Mouse (Mus musculus) heart, postnatal 14 days (tissue): Measurements from ENCODE around the gene Relt. TPM values are rescaled to one million over a fixed set of nuclear protein-coding genes. Genes with fewer than 3 reads are reported as not detected.
"Not testable (repeated sequence)": the region's sequence is repeated elsewhere in the genome, so short reads cannot be mapped to it uniquely, and the experiment has no call there.

Source experiments
- DNase-seq, 2 experiments: peaks; one replicate each; pipeline ENCODE4 v3.0.0; 2021 to 2022
- intact Hi-C: fragments of 180-260 bp; cut with DNase I; formaldehyde crosslinking; loops from one replicate; pipeline ENCODE4 v1.15.1; 2025
- total RNA-seq, 2 experiments: library from RNA; stranded (reverse); gene quantifications; 2 replicates each; pipeline ENCODE4 v1.2.3; 2021

Gene Relt
- total RNA-seq, 2 experiments from 2014 or later = 2.4 to 3.3 TPM

DNA sequence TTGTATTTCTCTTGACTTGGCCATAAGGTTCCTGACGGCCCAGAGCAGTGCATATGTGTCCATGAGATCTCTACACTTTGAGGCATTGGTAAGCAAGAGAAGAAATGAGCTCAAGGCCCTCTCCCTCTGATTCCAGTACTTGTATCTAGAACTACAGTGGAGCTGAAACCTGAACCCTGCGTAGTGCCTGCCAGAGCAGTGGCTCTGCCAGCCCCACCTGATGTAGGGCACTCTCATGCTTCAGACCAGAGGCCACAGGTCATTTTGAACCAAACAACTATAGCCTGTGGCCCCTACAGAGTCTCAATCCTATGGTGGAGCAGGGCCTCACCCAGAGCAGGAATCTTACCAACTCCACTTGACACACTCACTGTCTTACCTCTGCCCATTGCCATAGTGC, 13.7 kb downstream of the Relt start:
- DNase-seq = no peak
- intact Hi-C loops = loop anchor here (2.0 kb wide), 1 partner anchor 37 kb away; no protein-coding TSS in a partner anchor

DNA sequence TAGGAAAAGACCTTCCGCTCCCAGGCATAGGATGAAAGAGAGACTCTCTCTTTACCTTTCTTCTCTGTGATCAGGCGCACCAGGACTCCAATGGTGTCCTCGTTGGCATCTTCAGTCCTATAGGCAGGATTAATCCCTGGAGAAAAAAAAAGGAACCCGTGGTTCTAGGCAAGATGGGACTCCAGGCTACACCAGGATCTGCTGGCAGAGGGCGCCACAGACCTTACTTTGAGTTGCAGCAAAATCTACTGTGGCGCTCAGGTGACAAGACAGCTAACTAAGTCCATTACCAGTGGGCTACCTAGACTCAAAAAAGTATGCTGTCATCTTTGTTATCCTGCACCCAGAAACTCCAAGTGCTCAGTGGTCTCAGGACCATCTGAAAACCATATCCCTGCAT, 14.5 kb downstream of the Relt start:
- intact Hi-C loops = loop anchor here (1.0 to 2.0 kb wide), 2 partner anchors 18 to 38 kb away; no protein-coding TSS in a partner anchor

DNA sequence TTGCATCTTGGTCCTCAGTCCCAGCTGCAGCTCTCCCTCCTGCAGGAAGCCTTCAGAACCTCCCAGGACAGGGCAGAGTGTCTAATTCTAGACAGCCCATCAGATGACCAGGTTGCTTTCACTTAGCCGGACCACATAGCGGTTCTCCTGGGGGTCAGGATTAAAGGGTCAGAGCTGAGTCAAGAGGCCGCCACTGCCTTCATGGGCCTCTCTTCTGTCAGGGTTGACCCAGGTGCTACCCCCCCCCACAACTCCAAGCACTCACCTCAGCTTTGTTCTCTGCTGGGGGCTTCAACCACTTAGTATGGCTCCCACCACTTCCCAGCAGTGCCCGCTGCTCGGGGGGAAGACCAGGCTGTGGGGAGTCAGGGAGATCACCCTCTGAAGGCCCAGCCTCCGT, 16.1 kb downstream of the Relt start:
- intact Hi-C loops = no loop called here
- no peak for DNase-seq

More for the DNA sequence above, 14.5 kb downstream of the Relt start:
- DNase-seq = peak; percentile 79 to 84

DNA sequence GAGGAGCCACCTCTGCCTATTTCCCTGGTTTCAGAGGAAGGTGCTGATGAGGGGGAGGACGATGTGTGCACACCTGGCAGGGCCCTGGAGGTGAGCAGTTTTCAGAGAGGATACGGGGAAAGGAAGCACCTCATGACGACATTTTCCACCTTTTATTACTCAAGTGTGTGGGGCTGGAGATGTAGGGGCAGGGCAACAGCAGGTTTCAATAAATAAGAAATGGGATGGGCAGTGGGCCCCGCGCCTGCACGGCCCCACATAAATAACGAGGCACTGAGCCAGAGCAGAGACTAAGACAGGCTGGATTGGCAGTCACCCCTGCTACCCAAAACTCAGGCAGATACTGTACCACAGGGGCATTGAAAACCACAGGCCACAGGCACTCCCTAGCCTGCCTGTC, 17.2 kb downstream of the Relt start:
- intact Hi-C loops, DNase-seq: not testable (repeated sequence)

DNA sequence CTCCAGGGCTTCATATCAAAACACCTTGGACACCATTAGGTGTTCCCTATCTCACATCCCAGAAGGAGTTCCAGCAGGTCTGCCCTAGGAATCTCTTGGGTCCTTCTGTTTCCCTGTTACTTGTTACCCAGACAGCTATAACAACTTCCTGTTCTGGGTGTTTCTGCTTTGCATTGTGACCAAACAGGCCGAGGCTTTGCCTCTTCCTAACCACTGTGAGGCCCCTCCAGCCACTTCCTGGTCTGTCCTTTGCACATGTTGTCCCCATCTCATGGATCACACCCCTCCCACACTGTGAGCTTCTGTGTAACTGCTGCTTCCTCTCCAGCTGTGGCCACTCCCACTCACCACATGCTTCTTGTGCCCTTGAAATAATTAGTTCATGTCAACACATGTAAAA, 17.8 kb downstream of the Relt start:
- intact Hi-C loops = no loop called here
- peak; percentile 56 to 59 for DNase-seq

DNA sequence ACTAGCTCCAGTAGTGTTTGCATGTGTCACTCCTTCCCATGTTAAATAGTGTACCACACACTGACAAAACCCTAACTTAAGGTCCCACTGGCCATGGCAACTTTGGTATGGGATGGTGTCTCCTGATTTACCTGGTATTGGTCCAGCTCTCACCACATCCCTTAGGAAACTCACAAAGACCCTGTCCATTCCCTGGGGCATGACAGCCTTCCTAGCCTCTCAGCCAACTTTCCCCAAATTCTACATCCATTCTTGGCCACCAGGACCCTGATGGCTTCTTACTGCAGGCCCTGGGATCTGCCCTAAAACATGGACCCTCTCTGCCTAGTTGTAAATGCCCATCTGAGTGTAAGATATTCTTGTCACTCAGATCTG, 18.2 kb downstream of the Relt start:
- no peak for DNase-seq
- intact Hi-C loops = no loop called here

DNA sequence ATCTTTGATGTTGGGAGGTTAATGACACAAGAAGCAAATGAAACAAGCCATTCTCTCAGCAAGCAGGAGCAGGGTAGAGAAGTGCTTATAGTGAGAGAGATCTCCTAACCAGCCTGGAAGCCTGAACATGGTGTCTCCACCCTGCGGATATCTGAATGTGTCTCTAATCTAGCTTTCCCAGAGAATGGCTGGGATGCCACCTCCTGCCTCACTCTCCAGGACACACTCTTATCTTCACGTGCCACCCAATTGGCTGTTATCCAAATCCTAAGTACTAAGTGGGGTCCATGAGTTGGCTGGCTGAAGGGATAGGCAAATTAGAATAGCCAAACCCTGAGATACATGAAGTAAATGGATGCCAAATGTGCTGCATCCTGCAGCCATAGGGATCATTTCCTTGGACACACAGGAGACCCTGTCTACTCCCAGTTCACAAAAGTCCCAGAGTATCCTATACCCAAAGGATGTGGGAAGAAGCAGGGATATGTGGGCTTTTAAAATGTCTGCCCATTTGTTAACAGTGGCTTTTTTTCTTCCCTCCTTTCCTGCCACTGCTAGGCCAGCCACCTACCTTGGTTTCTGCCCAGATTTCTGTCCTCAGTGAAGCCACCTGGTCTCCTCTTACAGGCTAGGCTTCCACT, 18.7 kb downstream of the Relt start:
- intact Hi-C loops = no loop called here
- DNase-seq = no peak

DNA sequence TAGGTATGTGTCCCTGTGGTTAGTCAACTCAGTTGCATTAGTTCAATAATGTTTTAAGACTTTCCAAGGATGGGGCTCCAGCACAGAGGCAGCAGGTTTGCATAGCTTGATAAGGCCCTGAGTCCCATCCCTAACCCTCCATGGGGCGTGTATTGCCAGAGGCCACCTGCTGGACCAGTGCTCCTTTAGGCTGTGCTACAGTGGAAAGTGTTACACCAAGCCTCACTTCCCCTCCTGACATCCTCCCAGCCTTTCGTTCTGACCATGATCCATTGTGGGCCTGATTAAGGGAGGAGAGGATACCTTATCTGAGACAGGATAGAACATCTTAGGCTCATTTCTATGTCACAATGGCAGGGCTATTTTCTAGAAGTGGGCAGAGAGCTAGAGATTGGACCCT, 19.4 kb downstream of the Relt start:
- no peak for DNase-seq
- intact Hi-C loops = no loop called here

DNA sequence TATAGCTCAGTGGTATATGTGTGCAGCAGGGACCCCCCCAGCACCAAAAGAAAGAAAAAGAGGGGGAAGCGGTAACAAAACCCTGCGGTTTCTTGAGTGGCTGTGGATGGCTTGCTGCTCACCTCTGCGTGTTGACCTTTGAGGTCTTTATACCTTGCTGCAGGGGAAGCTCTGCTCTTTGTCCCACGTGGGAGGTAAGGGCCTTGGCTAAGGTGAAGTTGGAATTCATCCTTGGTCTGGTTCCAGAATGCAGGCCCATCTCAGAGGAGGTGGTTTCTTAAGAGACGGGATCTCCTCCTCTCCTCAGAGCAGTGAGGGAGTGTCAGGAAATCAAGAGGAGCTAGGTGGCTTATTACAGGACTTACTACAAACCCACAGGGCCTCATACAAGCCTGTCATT, 21.1 kb downstream of the Relt start:
- no peak for DNase-seq
- intact Hi-C loops = no loop called here

DNA sequence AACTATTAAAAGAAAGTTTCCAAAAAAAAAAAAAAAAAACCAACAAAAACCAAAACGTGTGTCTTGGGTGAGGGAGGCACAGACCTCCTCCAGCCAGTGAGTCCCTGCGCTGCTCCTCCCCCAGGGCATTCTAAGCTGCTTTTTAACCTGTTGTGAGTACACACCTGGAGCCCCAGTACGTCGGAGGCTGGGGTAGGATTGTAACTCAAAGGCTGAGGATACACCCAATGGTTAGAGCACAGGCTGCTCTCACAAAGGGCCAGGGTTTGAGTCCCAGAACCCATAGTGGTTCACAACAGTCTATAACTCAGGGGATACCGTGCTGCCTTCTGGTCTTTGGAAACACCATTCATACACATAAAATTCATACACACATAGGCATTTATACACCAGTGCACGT, 21.6 kb downstream of the Relt start:
- intact Hi-C loops = no loop called here
- no peak for DNase-seq

DNA sequence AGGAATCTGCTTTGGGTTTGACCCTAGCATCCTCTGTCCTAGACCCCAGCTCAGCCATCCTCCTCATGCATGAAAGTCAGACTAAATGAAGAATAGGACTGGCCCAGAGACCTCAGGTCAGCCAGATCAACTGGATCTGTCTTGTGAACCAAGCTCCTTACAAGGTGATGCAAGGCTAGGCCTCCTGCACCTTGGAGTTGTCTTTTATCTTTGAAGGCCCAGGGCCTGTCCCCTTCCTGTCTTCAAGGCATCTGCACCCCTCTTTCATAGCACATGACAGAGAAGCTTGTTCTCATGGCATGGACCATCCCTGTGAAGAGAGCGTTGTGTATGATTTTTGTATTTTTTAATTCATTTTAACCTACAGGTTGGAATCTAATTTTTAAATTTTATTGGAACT, 22.3 kb downstream of the Relt start:
- no peak for DNase-seq
- intact Hi-C loops = no loop called here

DNA sequence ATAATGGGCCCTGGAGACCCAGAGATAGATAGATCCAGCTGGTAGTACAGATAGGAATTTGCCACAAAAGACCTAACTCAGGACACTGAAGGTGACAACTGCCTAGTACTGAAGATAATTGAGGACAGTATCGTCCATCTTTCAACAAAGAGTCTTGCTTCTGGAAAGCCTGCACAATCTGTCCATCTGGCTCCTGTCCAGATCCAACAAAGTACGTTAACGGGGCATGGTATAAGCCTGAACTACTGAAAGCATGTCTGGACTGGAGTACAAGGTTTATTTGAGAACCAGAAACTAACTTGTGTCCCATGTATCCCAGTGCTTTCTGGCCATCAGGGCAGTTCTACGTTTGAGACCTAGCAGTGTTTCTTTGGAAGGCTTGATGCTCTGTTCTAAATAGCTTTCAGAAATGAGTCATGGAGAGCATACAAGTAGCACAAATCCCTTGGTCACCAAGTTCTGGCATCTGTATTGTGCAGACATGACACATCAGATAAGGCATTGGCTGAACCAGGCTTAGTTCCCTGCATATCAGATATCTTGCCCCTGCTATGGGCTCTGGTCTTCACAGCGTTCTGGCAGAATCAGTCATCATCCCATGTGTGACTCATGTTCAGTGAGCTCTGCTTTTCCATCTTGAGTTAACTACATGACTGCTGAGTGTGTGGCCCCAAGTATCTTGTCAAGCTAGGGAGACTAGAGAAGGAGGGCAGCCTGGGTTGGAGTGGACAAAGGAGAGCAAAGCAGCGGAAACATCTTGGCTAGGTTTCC, 23.4 kb downstream of the Relt start:
- intact Hi-C loops = no loop called here
- no peak for DNase-seq

DNA sequence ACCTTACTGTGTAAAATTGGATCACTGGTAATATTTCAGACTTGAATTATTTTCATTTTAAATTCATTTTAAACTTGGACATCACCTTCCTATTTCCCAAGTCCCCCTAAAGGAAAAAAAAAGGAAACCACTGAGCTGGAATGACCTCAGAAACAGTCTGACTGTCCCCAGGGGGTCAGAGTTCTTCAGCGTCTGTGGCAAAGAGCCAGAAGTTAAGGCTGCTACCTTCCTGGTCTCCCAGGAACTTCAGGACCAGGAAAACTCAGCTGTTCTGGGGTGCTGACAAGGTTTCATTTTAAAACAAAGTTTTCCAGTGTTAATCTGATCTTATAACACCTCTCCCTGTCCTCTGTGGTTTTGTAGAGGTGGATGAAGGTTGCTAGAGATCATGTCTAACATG, 25.5 kb downstream of the Relt start:
- intact Hi-C loops = no loop called here
- DNase-seq = no peak

DNA sequence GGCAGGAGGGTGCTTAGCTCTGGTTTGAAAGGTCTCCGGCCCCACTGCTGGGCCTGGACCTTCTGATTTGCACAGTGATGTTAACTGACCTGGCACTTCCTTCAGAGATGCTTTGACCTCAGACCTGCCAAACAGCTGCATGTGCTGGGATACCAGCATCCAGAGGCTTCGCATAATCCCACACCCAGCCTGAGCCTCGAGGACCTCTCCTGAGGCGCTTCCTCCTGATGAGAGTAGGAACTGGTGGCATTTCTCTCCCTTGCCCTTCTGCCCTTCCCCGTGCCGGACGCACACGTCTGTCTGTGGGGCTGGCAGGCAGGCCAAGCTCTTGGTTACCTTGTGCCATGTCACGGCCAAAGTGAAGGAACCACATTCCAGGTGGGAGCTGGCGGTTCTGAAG, 26.6 kb downstream of the Relt start:
- intact Hi-C loops = no loop called here
- no peak for DNase-seq

DNA sequence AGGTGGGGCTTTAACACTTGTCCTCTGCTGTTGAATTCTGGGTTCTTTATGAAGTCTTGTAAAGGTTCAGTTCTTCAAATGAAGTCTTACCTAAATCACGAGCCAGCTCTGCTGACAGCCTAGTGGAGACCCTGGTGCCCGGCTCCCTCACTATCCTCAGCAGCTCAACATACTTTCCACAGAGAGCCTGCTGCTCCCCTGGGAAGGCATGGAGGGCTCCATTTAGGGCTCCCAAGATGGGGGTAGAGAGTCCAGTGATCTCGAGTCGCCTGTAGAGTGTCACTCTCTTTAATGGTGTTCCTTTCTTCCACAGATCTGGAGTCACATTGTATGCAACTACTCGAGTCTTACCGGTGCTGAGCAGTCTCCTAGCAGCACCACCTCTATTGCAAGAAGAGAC, 27.5 kb downstream of the Relt start:
- no peak for DNase-seq
- intact Hi-C loops = no loop called here

DNA sequence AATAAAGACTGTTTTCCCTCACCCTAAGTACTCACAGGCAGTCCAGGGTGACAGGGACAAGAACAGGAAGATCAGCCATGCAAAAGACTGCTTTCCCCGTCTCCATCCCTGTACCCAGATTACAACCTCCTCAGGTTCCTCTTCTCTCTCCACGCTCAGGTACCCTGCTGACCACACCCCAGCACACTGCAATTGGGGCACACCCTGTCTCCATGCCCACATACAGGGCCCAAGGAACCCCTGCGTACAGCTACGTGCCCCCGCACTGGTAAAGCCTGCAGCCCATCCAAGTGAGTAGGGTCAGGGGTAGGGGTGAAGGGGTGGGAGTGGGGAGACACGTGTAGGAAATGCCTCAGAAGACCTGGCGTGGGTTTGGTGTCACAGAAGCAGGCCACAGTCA, 28.1 kb downstream of the Relt start:
- DNase-seq = no peak
- intact Hi-C loops = no loop called here

DNA sequence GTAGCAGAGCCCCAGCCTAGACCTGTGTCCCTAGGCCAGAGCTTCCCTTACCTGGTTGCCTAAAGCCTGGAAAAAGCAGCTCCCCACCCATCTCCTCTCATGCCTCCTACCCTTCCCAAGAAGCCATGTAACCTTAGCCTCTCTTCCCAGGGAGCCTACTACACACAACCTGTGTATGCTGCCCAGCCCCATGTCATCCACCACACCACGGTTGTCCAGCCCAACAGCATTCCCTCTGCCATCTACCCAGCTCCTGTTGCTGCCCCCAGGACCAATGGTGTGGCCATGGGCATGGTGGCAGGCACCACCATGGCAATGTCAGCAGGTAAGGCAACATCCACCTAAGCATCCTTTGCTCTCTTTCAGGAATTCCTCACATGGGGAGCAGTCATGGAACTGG, 29.4 kb downstream of the Relt start:
- DNase-seq = no peak
- intact Hi-C loops = no loop called here

DNA sequence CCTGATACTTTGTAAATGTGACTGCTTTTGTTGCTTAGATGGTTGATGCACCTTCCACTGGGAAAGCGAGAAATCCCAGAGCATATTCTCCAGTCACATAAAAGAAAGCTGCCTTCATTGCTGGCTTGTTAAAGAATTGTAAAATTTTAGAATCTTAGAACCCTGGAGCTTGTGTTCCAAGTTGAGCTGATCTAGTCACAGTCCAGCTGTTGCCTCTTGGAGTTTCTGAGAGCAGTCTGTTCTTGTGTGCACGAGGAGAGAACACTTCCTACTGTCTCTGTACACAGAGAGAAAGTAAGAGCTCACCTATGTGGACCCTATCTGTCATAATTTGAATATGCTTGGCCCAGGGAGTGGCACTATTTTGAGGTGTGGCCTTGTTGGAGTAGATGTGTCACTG, 34.7 kb downstream of the Relt start:
- intact Hi-C loops = no loop called here
- no peak for DNase-seq

DNA sequence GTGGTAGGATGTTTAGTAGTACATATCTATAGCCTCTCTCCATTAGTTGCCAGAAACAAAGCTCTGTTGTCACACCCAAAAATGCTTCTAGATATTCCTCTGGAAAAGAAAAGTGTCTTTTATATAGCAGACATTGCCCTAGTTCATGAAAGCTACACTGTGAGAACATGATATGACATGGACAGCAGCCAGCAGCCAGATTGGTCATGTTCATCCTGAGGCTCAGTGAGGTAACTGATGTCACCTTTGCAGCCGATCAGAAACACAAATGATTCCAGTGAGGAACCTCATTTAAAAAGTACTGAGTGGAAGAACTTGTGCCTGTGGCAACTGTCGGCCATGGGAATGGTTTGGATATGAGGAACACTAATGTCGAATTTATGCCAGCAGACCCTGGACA, 38.6 kb downstream of the Relt start:
- DNase-seq = no peak
- intact Hi-C loops = no loop called here

DNA sequence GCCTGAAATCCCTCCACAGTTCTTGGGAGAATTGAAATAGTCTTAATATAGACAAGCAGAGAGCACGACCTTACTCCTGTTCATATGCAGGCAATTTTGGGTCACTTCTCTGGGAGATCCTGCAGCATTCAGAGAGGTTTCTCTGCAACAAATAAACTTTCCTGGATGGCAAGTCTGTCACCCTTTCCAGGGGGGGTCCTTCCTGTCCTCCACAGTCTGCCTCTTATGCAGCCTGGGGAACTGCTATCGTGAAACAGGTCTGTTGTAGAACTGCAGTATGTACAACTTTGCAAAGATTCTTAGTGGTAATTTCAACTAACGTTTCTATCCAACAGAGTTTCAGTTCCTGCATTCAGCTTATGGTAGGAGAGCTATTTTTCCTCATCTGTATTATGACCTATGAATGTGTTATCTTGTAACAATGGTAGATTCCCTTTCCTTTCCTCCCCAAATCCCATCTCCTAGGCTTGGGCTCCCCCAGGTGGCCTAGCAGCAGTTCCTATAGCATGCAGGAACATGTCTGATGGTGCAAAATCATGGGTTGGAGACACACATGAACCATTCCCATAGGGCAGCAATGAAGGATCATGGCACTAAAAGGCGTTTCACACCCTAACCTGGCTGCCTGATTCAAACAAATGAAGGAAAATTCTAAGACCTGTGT, 44.7 kb downstream of the Relt start:
- DNase-seq = peak in 1 of 2 experiments; percentile 42
- intact Hi-C loops = loop anchor here (1.0 to 10.0 kb wide), 2 partner anchors 133 to 294 kb away; no protein-coding TSS in a partner anchor

DNA sequence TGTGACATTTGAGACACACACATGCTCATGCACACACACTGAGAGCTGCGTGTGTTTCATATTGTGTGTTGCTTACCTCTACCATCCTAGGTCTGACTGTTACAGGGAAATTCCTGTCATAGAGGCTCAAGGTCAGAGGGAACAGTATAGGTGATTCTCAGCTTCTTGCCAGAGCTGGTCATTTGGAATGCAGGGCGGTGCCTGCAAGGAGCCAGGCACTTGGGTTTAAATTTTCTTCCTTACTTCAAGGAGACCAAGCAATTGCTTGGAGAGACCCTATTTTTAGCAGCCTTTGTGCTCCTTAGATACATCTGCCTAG, 45.8 kb downstream of the Relt start:
- intact Hi-C loops = loop anchor here (10.0 kb wide), 1 partner anchor 293 kb away; no protein-coding TSS in a partner anchor
- DNase-seq = no peak
